Mouse (Mus musculus): ENCODE data around the gene Olfr463. TPM values are rescaled to one million over a fixed set of nuclear protein-coding genes. Genes with fewer than 3 reads are reported as not detected.

The Olfr463 gene
- polyA plus RNA-seq (2012; rRNA removed): not detected in 2 replicates

DNA sequence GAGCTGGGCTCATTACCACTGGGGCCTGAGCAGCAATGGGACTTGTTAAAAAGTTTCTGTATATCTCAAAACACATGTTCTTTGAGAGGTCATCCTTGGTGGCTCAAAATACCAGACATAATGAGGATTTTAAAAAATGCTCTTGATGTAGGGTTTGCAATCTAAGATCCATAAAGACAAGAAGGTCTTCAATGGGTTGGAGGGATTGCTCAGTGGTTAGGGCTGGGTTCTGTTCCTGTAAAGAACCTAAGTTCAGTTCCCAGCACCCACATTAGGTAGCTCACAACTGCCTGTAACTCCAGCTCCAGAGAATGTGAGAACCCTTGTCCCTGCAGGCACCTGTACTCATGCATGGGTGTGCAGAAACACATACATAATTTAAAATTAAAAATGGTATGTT, at the start of gene Olfr463:
Olfr463 (minus strand) TSS at position 101 of the 400 bp plus-strand sequence.

DNA sequence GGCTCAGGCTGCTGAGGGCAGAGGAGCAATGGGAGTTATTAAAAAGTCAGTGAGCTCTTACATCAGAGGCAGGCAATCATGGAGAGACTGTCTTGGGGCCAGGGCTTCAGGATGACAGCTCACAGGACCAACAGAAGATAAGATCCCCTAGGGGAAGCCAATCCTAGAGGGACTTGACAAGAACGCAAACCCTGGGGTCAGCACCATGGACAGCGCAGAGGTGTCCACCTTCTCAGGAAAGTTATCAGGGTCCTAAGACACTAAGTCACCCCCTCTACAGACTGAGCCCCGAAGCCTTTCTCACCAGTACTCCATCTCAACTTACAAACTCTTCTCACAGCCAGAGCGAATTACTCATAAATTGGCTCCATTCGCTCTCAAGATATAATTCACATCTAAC, 23.8 kb upstream of the Olfr463 start, which contains the start of gene Olfr464:
Olfr464 (minus strand) TSS at position 2 of the 400 bp plus-strand sequence.

GRCm38 (mm10) chr11:87892168-87892567, 5.0 kb downstream of the Olfr463 start, which contains the start of gene Olfr462:
Gene Olfr462 (minus strand): TSS chr11:87892268.

GRCm38 (mm10) chr11:87875436-87875835, 21.8 kb downstream of the Olfr463 start, which contains the start of gene Epx:
Gene Epx (minus strand): TSS chr11:87875536.

GRCm38 (mm10) chr11:87852690-87853596, 44.2 kb downstream of the Olfr463 start, which contains the start of gene Mks1:
Gene Mks1 (plus strand): TSS chr11:87853215.

Other genes with a start within 250 kb of the Olfr463 start
- 4.0 and 5.3 TPM in 2 replicates for gene Rnf43, start 234.7 kb downstream of the Olfr463 start, polyA plus RNA-seq (2012; rRNA removed)
- 86.8 and 87.5 TPM in 2 replicates for gene Supt4a, start 159.8 kb downstream of the Olfr463 start, polyA plus RNA-seq (2012; rRNA removed)
- gene Tspoap1, start 136.8 kb downstream of the Olfr463 start, polyA plus RNA-seq (2012; rRNA removed): 3.8 and 4.7 TPM in 2 replicates
- 129 and 195 TPM in 2 replicates for gene Mpo, start 103.8 kb downstream of the Olfr463 start, polyA plus RNA-seq (2012; rRNA removed)
- gene Lpo, start 69.1 kb downstream of the Olfr463 start, polyA plus RNA-seq (2012; rRNA removed): not detected in 2 replicates
- 2.4 and 3.0 TPM in 2 replicates for gene Mks1, start 44.2 kb downstream of the Olfr463 start, polyA plus RNA-seq (2012; rRNA removed)
- 2.9 and 5.4 TPM in 2 replicates for gene Epx, start 21.9 kb downstream of the Olfr463 start, polyA plus RNA-seq (2012; rRNA removed)
- not detected in 2 replicates for gene Olfr462, start 5.1 kb downstream of the Olfr463 start, polyA plus RNA-seq (2012; rRNA removed)
- gene Olfr464, start 23.6 kb upstream of the Olfr463 start, polyA plus RNA-seq (2012; rRNA removed): not detected in 2 replicates
- 24.6 and 26.2 TPM in 2 replicates for gene Dynll2, start 90.1 kb upstream of the Olfr463 start, polyA plus RNA-seq (2012; rRNA removed)
- gene Srsf1, start 150.0 kb upstream of the Olfr463 start, polyA plus RNA-seq (2012; rRNA removed): 128 and 142 TPM in 2 replicates
- gene Vezf1, start 170.9 kb upstream of the Olfr463 start, polyA plus RNA-seq (2012; rRNA removed): 4.7 and 5.3 TPM in 2 replicates
- gene Cuedc1, start 200.7 kb upstream of the Olfr463 start, polyA plus RNA-seq (2012; rRNA removed): 1.2 and 1.4 TPM in 2 replicates